Mouse (Mus musculus): ENCODE measurements around the gene Golga4. TPM values are rescaled to one million over a fixed set of nuclear protein-coding genes. Genes with fewer than 3 reads are reported as not detected.

The Golga4 gene
- 100 to 1,000 TPM; 201 to 650 (median 367) TPM for total RNA-seq (2018; cell fraction: chromatin; rRNA removed)
- total RNA-seq (2018; cell fraction: cytosol; rRNA removed): 10 to 100 TPM; 38.6 to 70.6 (median 56.1) TPM
- total RNA-seq (2018; cell fraction: nucleus; rRNA removed): 100 to 1,000 TPM in 24 of 26 experiments, 10 to 100 TPM in 2; 97.1 to 246 (median 152) TPM
- polyA plus RNA-seq (2018): 47.5 to 67.5 TPM (median 47.8 TPM) in 3 replicates

DNA sequence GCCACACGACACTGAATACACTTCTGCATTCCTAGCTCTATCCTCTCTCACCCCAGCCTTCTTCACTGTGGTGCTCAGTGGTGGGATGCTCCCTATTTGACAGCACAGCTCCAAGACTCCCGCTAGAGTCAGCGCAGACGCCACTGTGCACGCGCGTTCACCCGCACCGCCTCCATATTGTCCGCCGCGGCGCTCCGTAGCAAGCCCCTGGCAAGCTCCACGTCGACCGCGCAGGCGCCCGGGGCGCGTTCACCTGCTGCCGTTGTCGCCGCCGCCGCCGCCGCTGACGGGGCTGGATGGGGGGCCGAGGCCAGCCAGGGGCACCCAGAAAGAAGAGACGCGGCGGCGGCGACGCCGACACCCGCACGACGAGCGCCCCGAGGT lies at the start of gene Golga4:
TSS of gene Golga4 (plus strand) at position 248 of the 384 bp plus-strand sequence.
- H3K4me3 ChIP-seq (ENCODE audit: inconsistent target): peak within 1 kb of the TSS; percentile 94
- peaks cover 47% of the 10 kb centered on the region for H3K79me2 ChIP-seq (ENCODE audit: inconsistent target)
- no peaks in the 10 kb centered on the region for H3K36me3 ChIP-seq (ENCODE audit: inconsistent target)
- peak within 1 kb of the TSS; percentile 46 for H3K27ac ChIP-seq
- under 1% methylated on average over 33 of the region's 43 CpGs for WGBS (ENCODE audit: missing documents)

GRCm38 (mm10) chr9:118456405-118456804 lies 49.7 kb upstream of the Golga4 start:
- no peak overlapping the region for H3K4me3 ChIP-seq (ENCODE audit: inconsistent target)
- 10% methylated on average over 6 of the region's 6 CpGs for WGBS (ENCODE audit: missing documents)
- H3K27ac ChIP-seq: no peak overlapping the region
- no peaks in the 10 kb centered on the region for H3K79me2 ChIP-seq (ENCODE audit: inconsistent target)
- H3K36me3 ChIP-seq (ENCODE audit: inconsistent target): no peaks in the 10 kb centered on the region

DNA sequence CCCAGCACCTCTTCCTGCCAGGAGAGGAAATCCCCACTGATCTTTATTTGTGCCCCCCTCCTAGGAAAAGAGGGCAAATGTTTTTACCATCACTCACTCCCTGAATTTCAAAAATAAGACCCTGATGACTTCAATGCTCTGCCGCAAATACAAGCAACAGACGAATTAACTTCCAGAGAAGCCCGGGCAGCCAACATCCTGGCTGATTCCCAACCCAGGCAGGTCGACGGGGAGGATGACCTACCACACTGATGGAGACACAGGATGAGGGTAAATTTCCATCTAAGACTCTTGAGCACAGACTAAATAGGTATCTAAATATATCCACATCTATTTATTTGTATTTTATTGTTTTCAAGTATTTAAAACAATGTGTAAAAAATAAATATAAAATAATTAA lies 48.0 kb upstream of the Golga4 start:
- Histone ChIP-seq H3K4me3 (ENCODE audit: inconsistent target) (no peak overlapping the region), H3K36me3 (ENCODE audit: inconsistent target) (no peaks in the 10 kb centered on the region), H3K27ac (no peak overlapping the region), H3K79me2 (ENCODE audit: inconsistent target) (no peaks in the 10 kb centered on the region)
- WGBS (ENCODE audit: missing documents): 69% methylated on average over 5 of the region's 5 CpGs

DNA sequence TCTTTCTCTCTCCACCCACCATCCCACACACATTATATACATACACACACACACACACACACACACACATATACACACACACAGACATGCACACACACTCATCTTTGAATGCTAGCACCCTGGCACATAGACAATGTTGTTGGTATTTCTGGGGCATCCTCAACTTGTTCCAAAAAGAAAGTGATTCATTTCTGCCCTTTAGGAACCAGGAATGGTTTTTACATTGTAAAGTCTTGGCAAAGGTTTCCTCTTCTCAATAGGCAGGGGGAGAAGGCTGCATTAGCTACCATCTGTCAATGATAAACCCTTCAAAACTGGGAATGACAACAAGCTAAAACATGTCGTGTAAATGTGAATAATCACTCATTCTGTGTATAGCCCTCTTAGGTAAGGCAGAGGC lies 42.0 kb upstream of the Golga4 start:
- Histone ChIP-seq H3K4me3 (ENCODE audit: inconsistent target) (no peak overlapping the region), H3K36me3 (ENCODE audit: inconsistent target) (no peaks in the 10 kb centered on the region), H3K27ac (no peak overlapping the region), H3K79me2 (ENCODE audit: inconsistent target) (no peaks in the 10 kb centered on the region)
- WGBS (ENCODE audit: missing documents): 64% methylated on average over 1 of the region's 1 CpGs

- H3K79me2 ChIP-seq (ENCODE audit: inconsistent target): no peaks in the 10 kb centered on the region
- no peak overlapping the region for H3K4me3 ChIP-seq (ENCODE audit: inconsistent target)
- H3K36me3 ChIP-seq (ENCODE audit: inconsistent target): no peaks in the 10 kb centered on the region
- 39% methylated on average over 14 of the region's 14 CpGs for WGBS (ENCODE audit: missing documents)
- H3K27ac ChIP-seq: no peak overlapping the region
Observed at GRCm38 (mm10) chr9:118468301-118468700, 37.8 kb upstream of the Golga4 start.

GRCm38 (mm10) chr9:118469272-118469671 lies 36.8 kb upstream of the Golga4 start:
- Histone ChIP-seq H3K36me3 (ENCODE audit: inconsistent target) (no peaks in the 10 kb centered on the region), H3K27ac (no peak overlapping the region), H3K79me2 (ENCODE audit: inconsistent target) (no peaks in the 10 kb centered on the region), H3K4me3 (ENCODE audit: inconsistent target) (no peak overlapping the region)
- WGBS (ENCODE audit: missing documents): 25% methylated on average over 13 of the region's 16 CpGs

DNA sequence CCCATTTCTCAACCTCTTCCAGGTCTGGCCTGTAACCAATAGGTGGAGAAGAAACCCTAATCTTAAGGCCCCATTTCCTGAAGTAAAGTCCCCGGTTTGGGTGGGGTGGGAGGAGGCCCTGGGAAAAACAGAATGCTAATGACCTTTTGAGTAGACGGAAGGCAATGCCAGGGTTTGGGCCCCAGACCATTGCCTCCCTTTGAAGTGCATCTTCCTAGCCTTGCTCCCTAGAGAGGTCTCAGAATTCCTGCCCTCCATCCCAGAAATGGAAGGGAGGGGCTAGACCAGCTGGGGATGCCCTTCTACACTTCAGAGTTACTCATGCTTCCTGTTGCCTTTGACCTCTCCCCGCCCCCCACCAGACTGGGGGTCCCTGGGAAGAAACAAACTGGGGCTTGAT lies 34.8 kb upstream of the Golga4 start:
- Histone ChIP-seq H3K36me3 (ENCODE audit: inconsistent target) (no peaks in the 10 kb centered on the region), H3K27ac (no peak overlapping the region), H3K4me3 (ENCODE audit: inconsistent target) (no peak overlapping the region), H3K79me2 (ENCODE audit: inconsistent target) (no peaks in the 10 kb centered on the region)
- WGBS (ENCODE audit: missing documents): 52% methylated on average over 3 of the region's 3 CpGs

DNA sequence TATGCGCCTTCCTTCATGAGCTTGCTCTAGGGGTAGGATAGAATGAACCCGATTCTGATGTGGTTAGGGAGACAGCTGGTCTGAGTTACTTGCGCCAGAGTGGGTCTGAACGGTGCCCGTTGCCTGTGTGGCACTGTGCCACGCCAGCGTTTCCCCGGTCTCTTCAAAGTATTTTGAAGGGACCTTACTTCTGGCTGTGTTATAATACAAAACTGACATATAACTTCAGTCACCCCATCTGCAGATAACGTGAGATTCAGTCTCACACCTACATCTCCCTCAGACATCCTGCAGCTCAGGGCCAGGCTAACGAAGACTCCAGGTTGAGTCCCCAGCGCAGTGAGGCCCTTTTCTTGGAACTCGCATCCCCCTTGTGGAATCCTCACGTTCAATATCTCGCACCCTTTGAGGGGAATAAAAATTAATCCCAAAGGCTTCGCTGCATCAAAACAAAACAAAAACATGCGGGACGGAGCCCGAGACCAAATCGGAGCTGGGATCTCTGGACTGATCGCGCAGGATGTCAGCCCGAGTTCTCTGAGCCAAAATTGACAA lies 29.8 kb upstream of the Golga4 start:
- Histone ChIP-seq H3K36me3 (ENCODE audit: inconsistent target) (no peaks in the 10 kb centered on the region), H3K27ac (no peak overlapping the region), H3K79me2 (ENCODE audit: inconsistent target) (no peaks in the 10 kb centered on the region), H3K4me3 (ENCODE audit: inconsistent target) (no peak overlapping the region)
- WGBS (ENCODE audit: missing documents): 6% methylated on average over 22 of the region's 22 CpGs

DNA sequence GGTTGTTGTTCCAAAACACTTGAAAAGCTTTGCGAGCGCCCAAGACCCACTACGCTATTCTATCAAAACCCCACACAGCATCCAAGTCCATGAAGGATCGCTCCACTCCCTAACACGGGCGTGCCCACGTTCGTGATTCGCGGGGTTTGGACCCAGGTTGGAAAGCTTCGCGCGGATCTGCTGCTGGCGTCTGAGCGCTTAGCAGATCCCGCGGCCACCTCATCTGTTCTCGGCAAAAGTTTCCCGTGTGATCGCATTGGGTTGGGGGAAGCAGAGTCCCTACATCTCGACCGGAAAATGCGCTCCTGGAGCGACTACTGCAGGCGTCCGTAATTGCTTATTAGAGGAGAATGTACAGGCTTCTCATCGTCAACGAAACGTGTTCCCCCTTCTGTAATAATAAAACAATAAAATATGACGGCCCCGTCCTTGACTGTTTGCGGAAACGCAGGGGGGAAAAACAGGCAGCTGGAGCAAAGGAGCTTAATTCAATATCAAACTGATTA lies 29.2 kb upstream of the Golga4 start:
- H3K36me3 ChIP-seq (ENCODE audit: inconsistent target): no peaks in the 10 kb centered on the region
- H3K27ac ChIP-seq: no peak overlapping the region
- no peak overlapping the region for H3K4me3 ChIP-seq (ENCODE audit: inconsistent target)
- 3% methylated on average over 33 of the region's 33 CpGs for WGBS (ENCODE audit: missing documents)
- H3K79me2 ChIP-seq (ENCODE audit: inconsistent target): no peaks in the 10 kb centered on the region

DNA sequence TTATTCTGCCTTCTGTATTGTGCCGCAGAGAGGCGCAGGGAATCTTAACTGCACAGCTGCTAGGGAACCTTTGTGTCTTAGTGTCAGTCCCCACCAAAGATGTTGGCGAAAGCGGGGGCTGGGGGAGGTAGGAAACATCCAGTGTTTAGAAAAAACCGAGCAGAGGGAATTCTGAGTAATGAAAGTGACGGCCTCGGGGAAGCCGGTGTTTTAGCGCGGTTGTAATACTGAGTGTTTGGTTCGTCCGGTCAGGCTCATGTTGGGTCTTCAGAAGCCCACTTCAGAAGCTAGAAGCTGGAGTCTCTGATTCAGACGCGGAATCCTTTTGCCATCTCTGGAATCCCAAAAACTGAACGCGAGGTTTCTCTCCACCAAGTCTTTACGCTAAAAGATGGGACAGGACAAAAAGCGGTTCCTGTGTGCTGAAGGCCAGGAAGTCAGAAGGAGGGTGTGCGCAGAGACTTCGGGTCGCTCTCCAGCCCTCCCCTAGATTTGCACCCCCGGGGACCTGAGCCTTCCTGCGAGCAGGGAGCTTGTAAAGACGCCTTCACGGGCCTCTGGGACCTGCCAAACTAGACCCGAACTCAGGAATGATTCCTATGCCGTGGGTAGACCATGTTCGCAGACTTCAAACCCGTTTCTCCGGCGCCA lies 28.7 kb upstream of the Golga4 start:
- H3K27ac ChIP-seq: no peak overlapping the region
- no peaks in the 10 kb centered on the region for H3K36me3 ChIP-seq (ENCODE audit: inconsistent target)
- H3K4me3 ChIP-seq (ENCODE audit: inconsistent target): peak overlapping the region; percentile 13; the same call in 1 of the 2 replicates
- WGBS (ENCODE audit: missing documents): under 1% methylated on average over 31 of the region's 31 CpGs
- no peaks in the 10 kb centered on the region for H3K79me2 ChIP-seq (ENCODE audit: inconsistent target)

- WGBS (ENCODE audit: missing documents): 1% methylated on average over 8 of the region's 9 CpGs
- Histone ChIP-seq H3K36me3 (ENCODE audit: inconsistent target) (no peaks in the 10 kb centered on the region), H3K79me2 (ENCODE audit: inconsistent target) (no peaks in the 10 kb centered on the region), H3K4me3 (ENCODE audit: inconsistent target) (peak within 1 kb of the TSS; percentile 13; the same call in 1 of the 2 replicates), H3K27ac (no peak within 1 kb of the TSS)
Observed at GRCm38 (mm10) chr9:118477961-118478360, 28.1 kb upstream of the Golga4 start, which contains the start of gene Eomes. Gene Eomes (plus strand): TSS chr9:118478212.

DNA sequence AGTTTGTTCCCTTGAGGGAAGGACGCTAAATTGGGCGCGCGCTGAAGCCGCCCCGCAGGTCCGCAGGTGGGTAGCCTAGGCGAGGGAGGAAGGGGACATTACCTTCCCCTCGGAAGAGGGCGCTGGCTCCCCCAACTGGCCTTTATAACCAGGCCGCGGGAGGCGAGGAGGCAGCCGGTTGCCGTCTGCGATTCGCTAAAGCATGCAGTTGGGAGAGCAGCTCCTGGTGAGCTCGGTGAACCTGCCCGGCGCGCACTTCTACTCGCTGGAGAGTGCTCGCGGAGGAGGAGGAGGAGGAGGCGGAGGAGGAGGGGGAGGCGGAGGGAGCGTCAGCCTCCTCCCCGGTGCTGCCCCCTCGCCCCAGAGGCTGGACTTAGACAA lies 27.6 kb upstream of the Golga4 start:
- no peak overlapping the region for H3K27ac ChIP-seq
- no peaks in the 10 kb centered on the region for H3K36me3 ChIP-seq (ENCODE audit: inconsistent target)
- WGBS (ENCODE audit: missing documents): 2% methylated on average over 25 of the region's 29 CpGs
- H3K4me3 ChIP-seq (ENCODE audit: inconsistent target): no peak overlapping the region
- no peaks in the 10 kb centered on the region for H3K79me2 ChIP-seq (ENCODE audit: inconsistent target)

DNA sequence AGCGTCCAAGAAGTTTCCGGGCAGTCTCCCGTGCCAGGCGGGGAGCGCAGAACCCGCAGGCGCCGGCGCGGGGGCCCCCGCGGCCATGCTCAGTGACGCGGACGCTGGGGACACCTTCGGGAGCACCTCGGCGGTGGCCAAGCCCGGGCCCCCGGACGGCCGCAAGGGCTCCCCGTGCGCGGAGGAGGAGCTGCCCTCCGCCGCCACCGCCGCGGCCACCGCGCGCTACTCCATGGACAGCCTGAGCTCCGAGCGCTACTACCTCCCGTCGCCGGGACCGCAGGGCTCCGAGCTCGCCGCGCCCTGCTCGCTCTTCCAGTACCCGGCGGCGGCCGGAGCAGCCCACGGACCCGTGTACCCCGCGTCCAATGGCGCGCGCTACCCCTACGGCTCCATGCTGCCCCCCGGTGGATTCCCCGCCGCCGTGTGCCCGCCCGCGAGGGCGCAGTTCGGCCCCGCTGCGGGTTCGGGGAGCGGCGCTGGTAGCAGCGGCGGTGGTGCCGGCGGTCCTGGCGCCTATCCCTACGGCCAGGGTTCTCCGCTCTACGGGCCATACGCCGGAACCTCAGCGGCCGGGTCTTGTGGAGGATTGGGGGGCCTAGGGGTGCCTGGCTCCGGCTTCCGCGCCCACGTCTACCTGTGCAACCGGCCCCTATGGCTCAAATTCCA lies 27.1 kb upstream of the Golga4 start:
- Histone ChIP-seq H3K27ac (no peak overlapping the region), H3K36me3 (ENCODE audit: inconsistent target) (no peaks in the 10 kb centered on the region), H3K4me3 (ENCODE audit: inconsistent target) (no peak overlapping the region), H3K79me2 (ENCODE audit: inconsistent target) (no peaks in the 10 kb centered on the region)
- 2% methylated on average over 69 of the region's 87 CpGs for WGBS (ENCODE audit: missing documents)

GRCm38 (mm10) chr9:118479508-118480291 lies 26.4 kb upstream of the Golga4 start:
- Histone ChIP-seq H3K27ac (no peak overlapping the region), H3K36me3 (ENCODE audit: inconsistent target) (no peaks in the 10 kb centered on the region), H3K79me2 (ENCODE audit: inconsistent target) (no peaks in the 10 kb centered on the region), H3K4me3 (ENCODE audit: inconsistent target) (no peak overlapping the region)
- 48% methylated on average over 20 of the region's 23 CpGs for WGBS (ENCODE audit: missing documents)

Measured in macrophage (primary cell).